Mouse (Mus musculus) granulocyte monocyte progenitor cell, adult 5-6 weeks (primary cell): Measurements from ENCODE around the gene Nphp1. TPM values are rescaled to one million over a fixed set of nuclear protein-coding genes. Genes with fewer than 3 reads are reported as not detected.

ENCODE experiments used
- ATAC-seq: replicated peaks from 2 replicates; pipeline ENCODE4 v1.8.0; 2016; ENCODE audit warnings: mild to moderate bottlenecking, moderate TSS enrichment, inconsistent platforms; ENCODE audit not compliant: poor library complexity, severe bottlenecking
- total RNA-seq, 2 experiments: library from RNA; stranded (forward) in 1 of 2; stranded (reverse) in 1 of 2; fragments of 200-712, 200-1000 nt in 1 of 2; fragments of >200 nt in 1 of 2; fragmentation: Nextera tagmentation in 1 of 2; gene quantifications; 2 replicates each; pipeline ENCODE4 v1.2.3; 2014 to 2017

Nphp1 gene
- total RNA-seq (2014; fragmentation: Nextera tagmentation) (14.8 and 16.3 TPM in 2 replicates), total RNA-seq (2017) (12.0 and 14.8 TPM in 2 replicates)

- ATAC-seq, result peak; percentile 82
These were observed at the start of gene Nphp1 for GRCm38 (mm10) chr2:127788440-127789116. Gene Nphp1, minus strand, starts transcription at chr2:127788897.

DNA sequence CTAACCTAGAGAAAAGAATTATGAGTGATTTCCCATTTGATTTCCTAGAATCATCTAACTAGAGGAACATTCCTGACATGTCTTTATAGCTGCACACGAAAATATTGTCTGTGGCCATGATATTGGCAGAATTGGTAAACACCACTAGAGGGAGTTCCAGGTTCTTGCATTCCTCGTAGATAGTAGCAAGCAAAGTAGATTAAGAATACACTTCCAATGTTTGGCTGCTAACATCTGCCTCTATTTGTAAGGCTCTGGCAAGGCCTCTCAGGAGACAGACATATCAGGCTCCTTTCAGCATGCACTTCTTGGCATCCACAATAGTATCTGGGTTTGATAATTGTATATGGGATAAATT, 44.1 kb upstream of the Nphp1 start:
- peak; percentile 43; the same call in 1 of the 2 replicates for ATAC-seq

DNA sequence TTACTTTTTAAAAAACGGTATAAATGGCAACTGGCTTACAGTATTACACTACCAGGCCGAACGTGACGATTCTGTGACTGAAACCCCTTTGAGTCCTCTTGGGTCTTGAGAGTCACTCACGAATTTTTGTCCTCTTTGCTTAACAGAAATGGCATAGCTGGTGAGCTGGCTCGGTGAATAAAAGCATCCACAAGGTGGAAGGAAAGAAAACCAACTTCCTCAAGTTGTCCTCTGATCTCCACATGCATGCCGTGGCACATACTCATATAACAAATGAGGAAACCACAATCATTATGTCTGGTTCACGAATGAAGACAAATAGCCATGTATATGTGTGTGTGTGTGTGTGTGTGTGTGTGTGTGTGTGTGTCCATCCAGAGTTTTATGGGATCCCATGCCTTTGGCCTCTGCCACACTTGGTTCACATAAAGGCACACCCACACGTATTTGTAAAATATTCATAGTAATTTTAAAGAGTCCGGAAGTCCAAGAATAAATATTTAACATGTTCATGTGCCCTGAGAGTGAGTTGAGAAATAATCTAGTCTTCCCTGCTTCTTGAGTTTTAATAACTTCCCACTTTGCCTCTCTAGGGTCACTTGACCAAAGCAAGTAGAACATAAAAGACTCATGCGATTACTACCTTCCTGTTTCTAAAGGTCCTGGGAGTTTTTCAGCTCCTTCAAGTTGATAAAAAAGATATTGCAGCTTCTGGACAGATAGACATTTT, 43.6 kb upstream of the Nphp1 start:
- ATAC-seq, result peak; percentile 45

DNA sequence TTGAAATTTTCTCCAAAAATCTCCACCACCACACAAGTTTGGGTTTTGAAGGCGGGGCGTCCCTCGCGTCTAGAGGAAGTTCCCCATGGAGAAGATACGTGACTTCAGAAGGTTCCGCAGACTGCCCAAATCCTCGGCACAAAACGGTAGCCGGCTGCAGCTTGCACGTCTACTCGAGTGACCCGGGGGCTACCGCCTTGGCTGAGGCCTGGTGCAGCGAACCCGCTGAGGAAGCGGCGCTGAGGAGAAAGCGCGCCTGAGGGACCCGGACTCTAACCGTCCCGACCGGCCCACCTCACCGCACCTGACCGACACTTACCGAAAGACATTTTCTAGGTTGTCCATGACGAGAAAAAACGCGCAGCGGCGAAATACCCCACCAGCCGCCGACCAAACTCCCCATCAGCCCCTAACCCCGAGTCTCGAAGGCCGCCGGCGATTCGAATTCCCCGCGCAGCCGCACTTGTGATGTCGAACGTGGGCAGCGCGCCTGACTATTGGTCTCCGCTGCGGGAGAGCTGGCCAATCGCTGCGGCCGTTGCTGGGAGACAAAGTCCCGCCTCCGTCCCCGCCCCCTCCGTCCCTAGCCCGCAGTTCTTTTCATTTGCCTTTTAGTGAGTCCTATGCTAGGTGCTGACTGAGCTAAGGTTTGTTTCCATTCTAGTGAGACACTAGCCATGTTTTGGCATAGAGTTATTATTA, 42.9 kb upstream of the Nphp1 start, which contains the start of gene Bub1:
TSS of gene Bub1 (minus strand) at position 465 of the 702 bp plus-strand sequence.
- peak; percentile 98 for ATAC-seq

GRCm38 (mm10) chr2:127791919-127792603, 3.4 kb upstream of the Nphp1 start, which contains the start of gene Mtln:
Gene Mtln, minus strand, starts transcription at chr2:127792488.
- peak; percentile 95 for ATAC-seq

DNA sequence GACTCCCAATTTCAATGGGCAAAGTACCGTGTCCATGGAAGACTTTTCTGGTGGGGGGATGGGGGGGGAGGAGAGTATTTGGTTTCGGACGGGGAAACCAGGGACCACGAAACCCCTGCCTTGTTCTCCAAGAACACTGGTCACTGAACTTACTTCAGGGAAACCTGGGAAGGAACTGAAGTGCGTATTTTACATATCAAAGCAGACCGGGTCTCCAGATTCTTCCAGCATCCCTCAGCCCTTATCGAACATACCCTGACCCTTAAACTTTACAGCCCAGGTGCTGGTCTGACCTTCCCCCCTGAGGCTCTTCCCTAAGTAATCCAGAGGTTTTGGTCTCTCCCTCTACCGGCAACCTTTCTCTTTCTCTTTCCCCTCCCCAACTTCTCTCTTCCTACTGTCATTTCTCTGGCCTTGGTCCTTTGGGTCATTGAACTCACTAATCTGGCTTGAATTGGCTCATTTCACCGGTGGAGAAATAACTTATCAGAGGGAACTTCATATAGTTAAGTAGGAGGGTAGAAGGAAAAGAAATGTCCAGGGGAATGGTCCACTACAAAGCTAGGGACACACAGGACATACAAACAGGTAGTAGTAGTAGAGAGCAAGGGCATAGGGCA, 1.1 kb upstream of the Nphp1 start:
- ATAC-seq, result no peak

GRCm38 (mm10) chr2:127789138-127789537, 441 bp upstream of the Nphp1 start:
- no peak for ATAC-seq

GRCm38 (mm10) chr2:127787226-127787625, 1.5 kb downstream of the Nphp1 start:
- no peak for ATAC-seq

DNA sequence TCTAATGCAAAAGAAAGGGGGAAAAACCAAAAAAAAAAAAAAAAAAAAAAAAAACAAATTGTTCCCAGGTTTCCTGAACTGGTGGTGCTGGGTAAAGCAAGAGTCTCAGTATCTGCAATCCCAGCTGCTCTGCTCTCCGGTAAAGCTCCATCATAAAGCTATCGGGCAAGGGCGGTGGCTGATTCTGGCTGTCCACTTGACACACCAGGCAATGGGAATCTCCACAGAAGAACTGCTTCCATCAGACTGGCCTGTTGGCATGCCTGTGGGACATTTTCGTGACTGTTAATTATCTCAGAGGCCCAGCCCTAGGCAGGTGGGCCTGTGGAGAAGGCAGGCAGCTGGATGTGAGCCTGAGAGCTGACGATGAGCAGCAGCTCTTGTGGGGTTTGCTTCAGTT, 10.2 kb downstream of the Nphp1 start:
- ATAC-seq, result no peak

GRCm38 (mm10) chr2:127775013-127775412, 13.7 kb downstream of the Nphp1 start:
- no peak for ATAC-seq

DNA sequence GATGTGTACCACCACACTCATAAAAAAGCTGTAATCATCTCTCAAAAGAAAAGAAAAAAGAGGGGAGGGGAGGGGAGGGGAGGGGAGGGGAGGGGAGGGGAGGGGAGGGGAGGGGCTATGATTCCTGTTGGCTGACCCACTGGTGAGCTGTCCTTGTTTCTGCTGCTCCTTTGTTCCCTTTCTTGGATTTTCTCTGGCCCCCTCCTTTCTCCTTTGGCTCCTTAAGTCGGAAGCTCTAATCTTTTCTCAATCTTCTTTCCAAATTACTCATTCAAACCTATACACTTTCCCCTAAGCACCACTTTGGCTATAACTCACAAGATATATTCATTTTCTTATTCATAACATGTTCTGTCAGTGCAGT, 14.1 kb downstream of the Nphp1 start:
- ATAC-seq, result no peak

GRCm38 (mm10) chr2:127773938-127774577, 14.6 kb downstream of the Nphp1 start:
- ATAC-seq, result no peak

- no peak for ATAC-seq
These were observed 27.1 kb downstream of the Nphp1 start for GRCm38 (mm10) chr2:127761587-127761986.

GRCm38 (mm10) chr2:127760429-127761000, 28.2 kb downstream of the Nphp1 start:
- ATAC-seq, result no peak

GRCm38 (mm10) chr2:127760014-127760413, 28.7 kb downstream of the Nphp1 start:
- peak; percentile 50; the same call in 1 of the 2 replicates for ATAC-seq

DNA sequence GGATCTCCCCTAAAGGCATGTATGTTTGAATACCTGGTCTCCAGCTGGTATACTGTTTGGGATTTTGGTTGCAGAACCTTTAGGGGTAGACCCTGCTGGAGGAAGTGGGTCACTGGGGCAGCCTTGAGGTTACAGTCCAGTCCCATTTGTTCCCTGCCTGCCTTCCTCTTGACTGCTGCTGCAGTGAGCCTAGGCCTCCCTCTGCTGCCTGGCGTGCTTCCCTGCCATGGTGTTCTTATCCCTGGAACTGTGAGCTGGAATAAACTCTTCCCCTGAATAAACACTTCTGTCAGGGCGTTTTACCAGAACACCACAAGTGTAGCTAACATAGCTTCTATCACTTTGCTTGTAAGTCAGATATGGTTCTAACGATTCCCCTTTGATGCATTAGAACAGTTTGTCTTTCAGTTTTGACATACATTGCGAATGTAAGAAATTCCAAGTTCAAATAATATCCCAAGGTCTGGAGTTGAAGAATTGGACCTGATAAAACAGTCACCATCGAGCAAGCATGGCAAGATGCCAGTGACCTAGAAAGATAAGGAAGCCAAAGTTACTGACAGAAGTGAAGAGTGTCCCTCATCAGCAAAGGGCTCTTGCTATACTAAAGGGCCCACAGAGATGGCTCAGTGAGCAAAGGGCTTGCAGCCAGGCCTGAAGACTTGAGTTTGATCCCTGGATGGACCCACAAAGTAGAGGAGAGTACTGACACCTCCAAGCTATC, 29.4 kb downstream of the Nphp1 start:
- no peak for ATAC-seq

DNA sequence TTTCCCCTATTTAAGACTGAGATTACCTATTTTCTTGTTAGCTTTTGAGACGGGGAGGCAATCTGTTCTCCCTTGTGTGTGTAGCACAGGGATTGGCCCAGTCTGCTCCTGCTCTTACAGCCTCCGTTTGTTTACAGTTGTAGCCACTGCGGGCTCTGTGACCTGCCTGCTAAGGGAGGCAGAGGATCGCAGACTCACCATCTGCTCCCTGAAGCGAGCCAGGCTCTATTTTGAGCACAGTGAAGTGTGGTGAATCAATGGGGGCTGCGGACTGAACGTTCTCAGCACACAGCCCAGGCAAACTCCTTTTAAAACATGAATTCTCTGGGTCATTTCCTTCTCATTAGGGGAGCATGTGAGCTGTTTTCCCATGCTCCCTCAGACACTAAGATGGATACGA, 31.5 kb downstream of the Nphp1 start:
- no peak for ATAC-seq

DNA sequence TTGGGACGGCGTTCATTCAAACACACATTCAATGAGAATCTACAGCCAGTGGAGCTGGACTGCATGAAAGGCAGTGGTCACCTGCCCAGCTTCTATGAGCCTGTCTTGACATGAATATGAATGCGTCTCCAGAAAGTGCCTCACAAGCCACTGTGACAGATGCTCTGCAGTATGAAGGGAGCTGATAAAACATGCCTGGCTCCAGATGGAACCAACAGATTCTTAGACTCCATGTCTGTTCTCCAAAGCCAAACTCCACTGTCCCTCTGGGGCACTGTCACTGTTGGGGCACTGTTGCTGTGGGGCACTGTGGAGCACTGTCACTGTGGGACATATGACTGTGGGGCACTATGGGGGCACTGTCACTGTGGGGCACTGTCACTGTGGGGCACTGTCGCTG, 34.6 kb downstream of the Nphp1 start:
- no peak for ATAC-seq
